Mouse (Mus musculus): ENCODE data around the gene Gm5901. TPM values are rescaled to one million over a fixed set of nuclear protein-coding genes. Genes with fewer than 3 reads are reported as not detected.
"Not testable (repeated sequence)": the region's sequence is repeated elsewhere in the genome, so short reads cannot be mapped to it uniquely, and the experiment has no call there.

The Gm5901 gene
- polyA plus RNA-seq (2014; fragmentation: Nextera tagmentation; extraction: Ambion mirVana): not detected in 2 replicates

DNA sequence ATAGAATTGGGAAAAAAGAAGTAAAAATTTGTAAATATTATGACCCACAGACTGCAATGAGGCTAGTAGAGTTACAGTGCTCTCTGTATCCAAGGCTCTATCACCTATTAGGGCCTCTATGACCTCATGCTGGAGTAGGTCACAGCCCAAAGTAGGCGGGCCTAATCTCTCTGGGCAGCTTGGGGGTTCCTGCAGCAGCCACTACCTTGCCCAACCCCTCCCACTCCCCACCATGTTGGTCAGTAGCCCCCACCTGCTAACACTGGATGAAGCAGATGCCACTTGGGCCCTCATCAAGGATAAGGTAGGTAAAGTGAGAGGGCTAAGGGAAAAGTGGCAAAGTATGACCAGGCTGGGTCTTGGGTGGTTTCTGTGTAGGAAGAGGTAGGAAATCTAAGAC, at the start of gene Gm5901:
Gene Gm5901 (plus strand): TSS at position 173 of the 400 bp plus-strand sequence.
- Histone ChIP-seq H3K4me1 (ENCODE audit: control insufficient read depth, insufficient read depth, low read length) (no peaks in the 10 kb centered on the region), H3K4me2 (no peak within 1 kb of the TSS), H3K27ac (ENCODE audit: low read depth, low read length) (no peak within 1 kb of the TSS), H3K36me3 (ENCODE audit: control insufficient read depth, insufficient read depth, low read length) (peaks cover 11% of the 10 kb centered on the region; the same call in 1 of the 2 replicates), H3K27me3 (ENCODE audit: control insufficient read depth, insufficient read depth, low read length) (no peaks in the 10 kb centered on the region), H3K9me3 (ENCODE audit: control insufficient read depth, low read length) (no peaks in the 10 kb centered on the region), H3K4me3 (ENCODE audit: low read depth, low read length) (no peak within 1 kb of the TSS), H3K9ac (ENCODE audit: low read length) (no peak within 1 kb of the TSS)
- WGBS: 89% methylated on average over 1 of the region's 1 CpGs
- no peak for DNase-seq (ENCODE audit: low spot score, missing footprints)
- no peak for ATAC-seq (ENCODE audit: low FRiP score)

DNA sequence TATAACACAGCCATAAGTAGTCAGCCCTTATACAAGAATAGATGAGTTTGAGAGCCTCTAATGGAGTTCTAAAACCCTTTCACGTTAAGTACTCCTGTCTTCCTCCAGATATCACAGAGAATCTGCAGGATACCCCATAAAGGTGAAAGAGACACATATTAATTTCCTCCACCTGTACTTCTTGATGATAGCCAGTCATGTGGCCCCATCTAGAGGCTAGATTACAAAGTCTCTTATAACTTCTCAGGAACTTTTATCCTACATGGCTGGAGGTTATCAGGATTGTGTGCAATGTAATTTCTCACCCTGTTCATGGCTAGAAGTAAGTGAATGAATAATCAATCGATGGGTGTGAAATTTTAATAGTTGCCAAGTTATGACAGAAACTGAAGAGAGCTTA, 49.5 kb upstream of the Gm5901 start:
- no peak overlapping the region for H3K9ac ChIP-seq (ENCODE audit: low read length)
- H3K9me3 ChIP-seq (ENCODE audit: control insufficient read depth, low read length): no peaks in the 10 kb centered on the region
- no peaks in the 10 kb centered on the region for H3K4me1 ChIP-seq (ENCODE audit: control insufficient read depth, insufficient read depth, low read length)
- WGBS: 85% methylated on average over 2 of the region's 2 CpGs
- no peak for ATAC-seq (ENCODE audit: low FRiP score)
- H3K27me3 ChIP-seq (ENCODE audit: control insufficient read depth, insufficient read depth, low read length): no peaks in the 10 kb centered on the region
- no peak overlapping the region for H3K27ac ChIP-seq (ENCODE audit: low read depth, low read length)
- no peaks in the 10 kb centered on the region for H3K36me3 ChIP-seq (ENCODE audit: control insufficient read depth, insufficient read depth, low read length)
- H3K4me2 ChIP-seq: no peak overlapping the region
- DNase-seq (ENCODE audit: low spot score, missing footprints): no peak
- no peak overlapping the region for H3K4me3 ChIP-seq (ENCODE audit: low read depth, low read length)

DNA sequence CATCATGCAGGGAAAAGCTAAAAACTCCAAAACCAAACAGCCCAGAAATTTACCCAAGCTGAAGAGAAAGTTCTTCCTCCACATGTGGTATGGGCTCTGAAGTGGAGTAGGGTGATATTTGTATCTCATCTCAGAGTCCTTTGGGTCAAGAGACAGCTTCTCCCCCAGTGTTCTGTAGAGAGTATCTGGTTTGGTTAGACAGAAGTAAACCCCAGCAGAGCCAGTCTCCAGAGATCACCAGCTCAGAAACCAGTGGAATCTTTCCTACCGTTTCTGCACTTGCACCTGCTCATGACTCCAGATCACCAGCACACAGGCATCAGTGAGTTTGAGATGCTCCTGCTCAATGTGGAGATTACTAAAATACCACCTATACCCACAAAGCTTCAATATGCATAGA, 40.8 kb upstream of the Gm5901 start, which contains the start of gene Olfr690:
Gene Olfr690 (minus strand): TSS at position 101 of the 400 bp plus-strand sequence.
- Histone ChIP-seq H3K36me3 (ENCODE audit: control insufficient read depth, insufficient read depth, low read length) (no peaks in the 10 kb centered on the region), H3K4me1 (ENCODE audit: control insufficient read depth, insufficient read depth, low read length) (no peaks in the 10 kb centered on the region), H3K9ac (ENCODE audit: low read length) (no peak within 1 kb of the TSS), H3K27ac (ENCODE audit: low read depth, low read length) (no peak within 1 kb of the TSS), H3K27me3 (ENCODE audit: control insufficient read depth, insufficient read depth, low read length) (no peaks in the 10 kb centered on the region), H3K9me3 (ENCODE audit: control insufficient read depth, low read length) (no peaks in the 10 kb centered on the region; the same call in 1 of the 2 replicates), H3K4me3 (ENCODE audit: low read depth, low read length) (no peak within 1 kb of the TSS), H3K4me2 (no peak within 1 kb of the TSS)
- WGBS: 85% methylated on average over 1 of the region's 1 CpGs
- ATAC-seq (ENCODE audit: low FRiP score) (no peak), DNase-seq (ENCODE audit: low spot score, missing footprints) (no peak)

DNA sequence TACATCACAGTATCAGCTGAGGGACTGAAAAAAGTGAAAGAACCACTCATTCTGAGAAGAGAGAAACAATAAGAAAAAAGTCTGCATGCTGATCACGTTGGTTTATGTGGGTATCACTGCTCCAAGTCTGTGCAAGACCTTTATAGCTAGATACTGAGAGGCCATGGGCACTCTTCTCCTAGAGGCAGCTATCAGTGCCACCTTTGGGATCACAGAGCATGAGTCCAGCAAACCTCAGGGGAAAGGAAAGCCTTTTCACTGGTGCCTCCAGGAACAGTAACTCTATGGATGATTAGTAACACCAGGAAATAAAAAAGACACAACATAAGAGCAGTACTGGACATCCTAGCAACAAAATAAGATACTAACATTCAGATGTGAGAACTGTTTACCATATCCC, 32.7 kb upstream of the Gm5901 start, which contains the start of gene Olfr691:
Gene Olfr691 (minus strand): TSS at position 101 of the 400 bp plus-strand sequence.
- DNase-seq (ENCODE audit: low spot score, missing footprints) (no peak), ATAC-seq (ENCODE audit: low FRiP score) (no peak)
- H3K27me3 ChIP-seq (ENCODE audit: control insufficient read depth, insufficient read depth, low read length): no peaks in the 10 kb centered on the region
- no peaks in the 10 kb centered on the region for H3K36me3 ChIP-seq (ENCODE audit: control insufficient read depth, insufficient read depth, low read length)
- H3K27ac ChIP-seq (ENCODE audit: low read depth, low read length): no peak within 1 kb of the TSS
- H3K9me3 ChIP-seq (ENCODE audit: control insufficient read depth, low read length): no peaks in the 10 kb centered on the region
- H3K9ac ChIP-seq (ENCODE audit: low read length): no peak within 1 kb of the TSS
- H3K4me1 ChIP-seq (ENCODE audit: control insufficient read depth, insufficient read depth, low read length): no peaks in the 10 kb centered on the region
- no peak within 1 kb of the TSS for H3K4me2 ChIP-seq
- 57% methylated on average over 1 of the region's 1 CpGs for WGBS
- H3K4me3 ChIP-seq (ENCODE audit: low read depth, low read length): no peak within 1 kb of the TSS

DNA sequence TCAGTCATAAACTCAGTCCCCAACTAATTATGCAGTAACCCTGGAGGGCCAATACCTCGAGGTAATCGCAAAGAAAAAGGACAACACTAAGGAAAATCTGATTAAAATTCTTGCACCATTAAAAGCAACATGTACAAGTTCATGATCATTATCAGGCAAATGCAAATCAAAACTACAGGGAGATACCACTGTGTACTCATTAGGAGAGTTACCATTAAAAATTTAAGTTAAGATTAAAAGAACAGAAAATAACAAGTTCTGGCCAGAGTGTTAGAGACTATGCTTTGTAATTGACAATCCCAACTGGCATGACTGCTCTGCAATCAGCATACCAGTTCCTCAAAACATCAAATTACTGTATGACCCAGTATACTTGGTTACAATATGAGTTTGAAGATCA, 32.1 kb upstream of the Gm5901 start:
- Histone ChIP-seq H3K4me1 (ENCODE audit: control insufficient read depth, insufficient read depth, low read length) (no peaks in the 10 kb centered on the region), H3K9ac (ENCODE audit: low read length) (no peak overlapping the region), H3K9me3 (ENCODE audit: control insufficient read depth, low read length) (no peaks in the 10 kb centered on the region), H3K4me3 (ENCODE audit: low read depth, low read length) (no peak overlapping the region), H3K36me3 (ENCODE audit: control insufficient read depth, insufficient read depth, low read length) (no peaks in the 10 kb centered on the region), H3K4me2 (no peak overlapping the region), H3K27me3 (ENCODE audit: control insufficient read depth, insufficient read depth, low read length) (no peaks in the 10 kb centered on the region), H3K27ac (ENCODE audit: low read depth, low read length) (no peak overlapping the region)
- ATAC-seq (ENCODE audit: low FRiP score): no peak
- no peak for DNase-seq (ENCODE audit: low spot score, missing footprints)
- 88% methylated on average over 2 of the region's 2 CpGs for WGBS

DNA sequence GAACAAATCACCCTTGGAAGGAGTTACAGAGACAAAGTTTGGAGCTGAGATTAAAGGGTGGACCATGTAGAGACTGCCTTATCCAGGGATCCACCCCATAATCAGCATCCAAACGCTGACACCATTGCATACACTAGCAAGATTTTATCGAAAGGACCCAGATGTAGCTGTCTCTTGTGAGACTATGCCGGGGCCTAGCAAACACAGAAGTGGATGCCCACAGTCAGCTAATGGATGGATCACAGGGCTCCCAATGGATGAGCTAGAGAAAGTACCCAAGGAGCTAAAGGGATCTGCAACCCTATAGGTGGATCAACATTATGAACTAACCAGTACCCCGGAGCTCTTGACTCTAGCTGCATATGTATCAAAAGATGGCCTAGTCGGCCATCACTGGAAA, 18.8 kb upstream of the Gm5901 start:
- not testable (repeated sequence) for H3K4me1 ChIP-seq (ENCODE audit: control insufficient read depth, insufficient read depth, low read length); H3K9ac ChIP-seq (ENCODE audit: low read length); H3K9me3 ChIP-seq (ENCODE audit: control insufficient read depth, low read length); H3K4me3 ChIP-seq (ENCODE audit: low read depth, low read length); H3K27me3 ChIP-seq (ENCODE audit: control insufficient read depth, insufficient read depth, low read length); DNase-seq (ENCODE audit: low spot score, missing footprints); H3K36me3 ChIP-seq (ENCODE audit: control insufficient read depth, insufficient read depth, low read length); H3K4me2 ChIP-seq; H3K27ac ChIP-seq (ENCODE audit: low read depth, low read length)
- WGBS: no CpG with 5 or more reads among the region's 5 CpGs
- peak; percentile 70 for ATAC-seq (ENCODE audit: low FRiP score)

DNA sequence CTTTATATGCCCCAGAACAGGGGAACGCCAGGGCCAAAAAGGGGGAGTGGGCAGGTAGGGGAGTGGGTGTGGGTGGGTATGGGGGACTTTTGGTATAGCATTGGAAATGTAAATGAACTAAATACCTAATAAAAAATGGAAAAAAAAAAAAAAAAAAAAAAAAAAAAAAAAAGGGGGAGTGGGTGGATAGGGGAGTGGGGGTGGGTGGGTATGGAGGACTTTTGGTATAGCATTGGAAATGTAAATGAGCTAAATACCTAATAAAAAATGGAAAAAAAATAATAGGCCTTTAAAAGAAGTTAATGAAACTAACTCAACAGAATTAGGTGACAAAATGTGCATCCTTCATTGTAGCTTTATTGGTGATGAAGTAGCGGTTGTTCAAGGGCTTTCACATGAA, 18.4 kb upstream of the Gm5901 start:
- H3K36me3 ChIP-seq (ENCODE audit: control insufficient read depth, insufficient read depth, low read length); H3K4me3 ChIP-seq (ENCODE audit: low read depth, low read length); DNase-seq (ENCODE audit: low spot score, missing footprints); H3K27ac ChIP-seq (ENCODE audit: low read depth, low read length); H3K4me2 ChIP-seq; H3K9me3 ChIP-seq (ENCODE audit: control insufficient read depth, low read length); H3K4me1 ChIP-seq (ENCODE audit: control insufficient read depth, insufficient read depth, low read length); H3K27me3 ChIP-seq (ENCODE audit: control insufficient read depth, insufficient read depth, low read length); H3K9ac ChIP-seq (ENCODE audit: low read length): not testable (repeated sequence)
- peak; percentile 93 for ATAC-seq (ENCODE audit: low FRiP score)
- WGBS: 91% methylated on average over 1 of the region's 2 CpGs

DNA sequence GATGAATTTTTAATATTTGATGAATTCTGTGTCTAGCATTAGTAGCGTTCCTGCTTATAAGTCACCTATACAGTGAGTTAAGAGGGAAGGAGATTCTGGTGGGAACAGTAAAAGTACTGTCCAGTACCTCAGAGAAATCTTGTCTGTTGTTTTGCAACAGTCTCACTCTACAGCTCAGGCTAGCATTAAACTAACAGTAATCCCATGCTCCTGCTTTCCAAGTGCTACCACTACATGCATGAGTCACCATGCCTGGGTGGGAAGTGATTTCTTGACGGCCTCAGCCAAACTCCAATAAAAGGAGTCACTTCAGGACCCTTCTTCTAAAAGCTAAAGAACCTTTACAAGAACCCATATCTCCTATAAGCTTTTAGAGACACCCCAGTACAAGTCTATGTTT, 13.1 kb upstream of the Gm5901 start:
- H3K4me1 ChIP-seq (ENCODE audit: control insufficient read depth, insufficient read depth, low read length): no peaks in the 10 kb centered on the region
- no peaks in the 10 kb centered on the region for H3K36me3 ChIP-seq (ENCODE audit: control insufficient read depth, insufficient read depth, low read length)
- H3K4me2 ChIP-seq: no peak overlapping the region
- H3K9me3 ChIP-seq (ENCODE audit: control insufficient read depth, low read length): no peaks in the 10 kb centered on the region
- no peak for ATAC-seq (ENCODE audit: low FRiP score)
- H3K9ac ChIP-seq (ENCODE audit: low read length): no peak overlapping the region
- WGBS: 88% methylated on average over 2 of the region's 2 CpGs
- no peaks in the 10 kb centered on the region for H3K27me3 ChIP-seq (ENCODE audit: control insufficient read depth, insufficient read depth, low read length)
- DNase-seq (ENCODE audit: low spot score, missing footprints): no peak
- no peak overlapping the region for H3K27ac ChIP-seq (ENCODE audit: low read depth, low read length)
- H3K4me3 ChIP-seq (ENCODE audit: low read depth, low read length): no peak overlapping the region

DNA sequence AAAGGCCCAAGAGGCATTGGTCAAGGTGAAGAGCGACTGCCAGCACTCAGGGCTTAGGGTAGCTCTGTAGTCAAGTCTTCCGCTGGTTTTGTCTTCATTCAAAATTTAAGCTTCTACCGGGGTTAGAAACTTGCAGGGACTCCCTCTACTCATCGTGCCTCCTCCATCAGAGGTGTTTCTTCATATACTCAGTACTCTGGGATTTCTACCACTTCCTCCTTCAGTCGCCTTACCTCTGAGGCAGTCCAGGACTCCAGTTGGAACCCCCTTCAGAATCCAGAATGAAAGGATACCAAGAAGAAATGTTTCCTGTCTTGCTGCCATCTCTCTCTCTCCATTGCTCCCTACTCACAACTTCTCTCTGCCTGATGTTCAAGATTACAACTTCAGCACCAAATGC, 7.6 kb upstream of the Gm5901 start:
- Histone ChIP-seq H3K9me3 (ENCODE audit: control insufficient read depth, low read length) (no peaks in the 10 kb centered on the region), H3K36me3 (ENCODE audit: control insufficient read depth, insufficient read depth, low read length) (no peaks in the 10 kb centered on the region; the same call in 1 of the 2 replicates), H3K27me3 (ENCODE audit: control insufficient read depth, insufficient read depth, low read length) (no peaks in the 10 kb centered on the region), H3K4me3 (ENCODE audit: low read depth, low read length) (no peak overlapping the region), H3K27ac (ENCODE audit: low read depth, low read length) (no peak overlapping the region), H3K9ac (ENCODE audit: low read length) (no peak overlapping the region), H3K4me1 (ENCODE audit: control insufficient read depth, insufficient read depth, low read length) (no peaks in the 10 kb centered on the region), H3K4me2 (no peak overlapping the region)
- DNase-seq (ENCODE audit: low spot score, missing footprints): peak; percentile 33
- WGBS: 93% methylated on average over 5 of the region's 5 CpGs
- ATAC-seq (ENCODE audit: low FRiP score): no peak
